Mouse (Mus musculus): ENCODE measurements around the gene Nnmt. TPM values are rescaled to one million over a fixed set of nuclear protein-coding genes. Genes with fewer than 3 reads are reported as not detected.

Gene Nnmt
- total RNA-seq, 2 experiments from 2014 or later = not detected

DNA sequence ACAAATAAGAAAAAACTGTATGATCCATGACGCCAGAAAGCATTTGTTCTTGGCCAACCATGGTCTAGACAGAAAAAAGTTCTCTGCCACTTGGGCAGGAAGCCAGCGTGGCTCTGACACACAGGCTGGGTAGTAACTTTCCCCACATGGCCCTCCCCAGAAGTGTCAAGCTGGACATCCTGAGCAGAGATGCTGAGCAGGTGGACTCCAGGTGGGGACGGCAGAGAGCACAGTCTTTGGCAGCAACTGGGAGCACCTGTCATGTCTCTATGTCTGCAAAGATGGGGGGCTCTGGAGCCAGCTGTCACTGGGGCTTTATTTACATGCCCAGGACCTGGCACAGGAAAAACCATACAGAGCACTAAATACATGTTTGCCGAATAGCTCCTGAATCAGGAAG is 14.3 kb downstream of the Nnmt start:
- no peak for ATAC-seq (replicated peaks; ENCODE audit: low FRiP score, low TSS enrichment, poor library complexity, severe bottlenecking)

- peak; percentile 78 for ATAC-seq (replicated peaks; ENCODE audit: low FRiP score, low TSS enrichment, poor library complexity, severe bottlenecking)
Measured at GRCm38 (mm10) chr9:48586332-48586731, 18.6 kb downstream of the Nnmt start.

- no peak for ATAC-seq (replicated peaks; ENCODE audit: low FRiP score, low TSS enrichment, poor library complexity, severe bottlenecking)
Measured at GRCm38 (mm10) chr9:48580808-48581207, 24.1 kb downstream of the Nnmt start.

- ATAC-seq (replicated peaks; ENCODE audit: low FRiP score, low TSS enrichment, poor library complexity, severe bottlenecking) = no peak
Measured at GRCm38 (mm10) chr9:48562388-48562787, 42.6 kb downstream of the Nnmt start.

DNA sequence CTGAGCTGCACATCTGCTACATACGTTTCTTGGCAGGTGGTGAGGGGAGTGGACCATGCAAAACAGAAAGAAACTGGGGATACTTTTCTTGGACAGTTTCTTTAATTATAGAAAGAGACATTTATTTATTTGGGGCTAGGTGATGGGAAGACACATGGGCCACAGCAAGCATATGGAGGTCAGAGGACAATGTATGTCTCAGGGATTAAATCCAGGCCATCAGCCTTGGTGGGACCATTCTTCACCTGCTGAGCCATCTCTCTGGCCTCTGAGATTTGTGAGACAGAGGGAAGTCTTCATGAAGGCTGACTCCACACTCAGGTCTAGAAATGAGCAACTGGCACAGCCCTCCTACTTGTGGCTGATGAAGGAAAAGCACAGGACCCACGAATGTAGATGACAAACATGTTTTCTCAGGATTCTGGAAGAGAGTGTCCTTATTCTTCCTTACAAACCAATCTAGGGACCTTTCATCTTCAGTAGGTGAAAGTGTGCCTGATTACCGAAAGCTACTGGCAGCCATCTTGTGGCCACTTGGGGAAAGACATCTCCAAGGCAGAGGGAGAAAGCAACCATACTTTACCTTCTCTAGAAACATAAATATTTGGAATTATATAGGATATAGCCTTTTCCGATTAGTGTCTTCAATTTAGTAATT is 45.3 kb downstream of the Nnmt start:
- ATAC-seq (replicated peaks; ENCODE audit: low FRiP score, low TSS enrichment, poor library complexity, severe bottlenecking) = peak; percentile 75; the same call in 1 of the 2 replicates

DNA sequence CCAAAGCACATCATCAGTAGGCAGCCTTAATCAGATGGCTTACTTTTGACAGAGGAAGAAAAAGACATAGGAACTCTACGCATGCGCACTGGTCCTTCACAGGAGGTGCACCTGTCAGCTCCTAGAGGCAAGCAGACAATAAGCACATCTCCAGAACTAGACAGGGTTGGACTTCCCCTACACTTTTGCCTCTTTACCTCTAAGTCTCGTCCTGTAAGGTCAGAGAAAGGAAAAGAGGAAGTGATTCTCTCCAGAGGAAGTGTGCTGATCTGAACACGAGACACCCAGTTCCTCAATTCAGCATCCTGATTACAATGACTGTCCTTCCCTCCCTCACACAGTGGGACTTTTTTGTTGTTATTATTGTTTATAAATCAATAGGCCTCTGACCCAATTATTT is 46.3 kb downstream of the Nnmt start:
- ATAC-seq (replicated peaks; ENCODE audit: low FRiP score, low TSS enrichment, poor library complexity, severe bottlenecking) = no peak

DNA sequence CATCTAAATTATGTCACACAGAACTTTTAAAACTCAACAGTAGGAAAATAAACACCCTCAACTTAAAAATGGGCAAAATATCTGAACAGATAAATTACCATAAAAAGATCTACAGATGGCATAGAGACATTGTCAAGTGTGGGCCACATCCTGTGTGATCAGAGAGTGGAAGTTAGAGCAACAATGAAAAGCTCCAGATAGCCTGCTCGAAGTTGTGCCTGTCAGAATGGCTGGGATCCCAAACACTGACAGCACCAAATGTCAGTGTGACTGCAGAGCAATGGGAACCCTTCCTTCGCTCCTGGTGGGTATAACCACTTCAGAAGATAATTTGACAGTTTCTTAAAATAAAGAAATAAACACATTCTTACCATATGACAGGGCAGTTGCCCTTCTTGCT is 55.9 kb downstream of the Nnmt start:
- ATAC-seq (replicated peaks; ENCODE audit: low FRiP score, low TSS enrichment, poor library complexity, severe bottlenecking) = no peak

DNA sequence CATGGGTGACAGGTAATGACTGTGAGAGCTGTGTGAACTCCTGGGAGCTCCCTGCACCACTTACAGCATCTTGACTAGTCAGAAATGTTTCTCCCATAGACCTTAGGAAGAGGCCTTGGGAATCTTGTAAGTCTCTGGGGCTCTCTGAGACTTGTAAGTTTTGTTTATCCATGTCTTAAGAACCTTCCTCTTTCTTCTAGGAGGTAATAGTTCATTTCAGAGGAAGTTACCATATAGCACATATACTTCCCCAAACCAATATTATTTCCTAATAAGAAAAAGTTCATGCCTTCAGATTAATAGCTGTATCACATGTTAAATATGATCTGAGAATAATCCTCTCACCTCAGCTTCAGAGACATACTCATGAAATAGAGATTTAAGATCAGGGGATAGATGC is 57.7 kb downstream of the Nnmt start:
- ATAC-seq (replicated peaks; ENCODE audit: low FRiP score, low TSS enrichment, poor library complexity, severe bottlenecking) = no peak

Other genes starting within 250 kb of the Nnmt start
- gene Rexo2, start 124.5 kb downstream of the Nnmt start, total RNA-seq (2014; fragmentation: Nextera tagmentation) = 209 and 214 TPM in 2 replicates
- gene Rexo2, start 124.5 kb downstream of the Nnmt start, total RNA-seq (2017) = 319 and 373 TPM in 2 replicates
- 76.9 and 82.0 TPM in 2 replicates for gene Rbm7, start 109.9 kb downstream of the Nnmt start, total RNA-seq (2014; fragmentation: Nextera tagmentation)
- 102 and 112 TPM in 2 replicates for gene Rbm7, start 109.9 kb downstream of the Nnmt start, total RNA-seq (2017)
- gene Gm5617, start 109.7 kb downstream of the Nnmt start, total RNA-seq (2014; fragmentation: Nextera tagmentation) = 11.3 and 17.5 TPM in 2 replicates
- 1.4 and 8.0 TPM in 2 replicates for gene Gm5617, start 109.7 kb downstream of the Nnmt start, total RNA-seq (2017)
- 3.4 and 4.0 TPM in 2 replicates for gene Zbtb16, start 231.1 kb upstream of the Nnmt start, total RNA-seq (2014; fragmentation: Nextera tagmentation)
- gene Zbtb16, start 231.1 kb upstream of the Nnmt start, total RNA-seq (2017) = 2.3 and 6.4 TPM in 2 replicates

All from megakaryocyte-erythroid progenitor cell, adult 5-6 weeks (primary cell).